Mouse (Mus musculus) ES-E14 (cell line): ENCODE data around the gene 2610028H24Rik.

Source experiments
- CHD2 ChIP-seq: IDR thresholded peaks from 2 replicates; pipeline ENCODE4 v1.6.1; 2014; ENCODE audit warnings: mild to moderate bottlenecking, low read depth, low read length, inconsistent platforms
- HCFC1 ChIP-seq: IDR thresholded peaks from 2 replicates; pipeline ENCODE4 v1.6.1; 2012; ENCODE audit warnings: low read length, inconsistent platforms, borderline replicate concordance; ENCODE audit not compliant: insufficient read depth
- MAFK ChIP-seq: IDR thresholded peaks from 2 replicates; pipeline ENCODE4 v1.6.1; 2014; ENCODE audit warnings: mild to moderate bottlenecking, low read depth, low read length, inconsistent platforms; ENCODE audit not compliant: insufficient read depth
- ZC3H11A ChIP-seq: IDR thresholded peaks from 2 replicates; pipeline ENCODE4 v1.6.1; 2012; ENCODE audit warnings: low read depth, mild to moderate bottlenecking, inconsistent platforms, low read length, borderline replicate concordance
- ZNF384 ChIP-seq: IDR thresholded peaks from 2 replicates; pipeline ENCODE4 v1.6.1; 2012; ENCODE audit warnings: low read depth, low read length, inconsistent platforms

GRCm38 (mm10) chr10:76493527-76493926 is 44.6 kb downstream of the 2610028H24Rik start:
- TF ChIP-seq ZNF384 (no peak), ZC3H11A (no peak), MAFK (no peak), HCFC1 (no peak), CHD2 (no peak)
